Comparison of ENCODE assay signal across 18 mouse cellular contexts in the genomic region with DNA sequence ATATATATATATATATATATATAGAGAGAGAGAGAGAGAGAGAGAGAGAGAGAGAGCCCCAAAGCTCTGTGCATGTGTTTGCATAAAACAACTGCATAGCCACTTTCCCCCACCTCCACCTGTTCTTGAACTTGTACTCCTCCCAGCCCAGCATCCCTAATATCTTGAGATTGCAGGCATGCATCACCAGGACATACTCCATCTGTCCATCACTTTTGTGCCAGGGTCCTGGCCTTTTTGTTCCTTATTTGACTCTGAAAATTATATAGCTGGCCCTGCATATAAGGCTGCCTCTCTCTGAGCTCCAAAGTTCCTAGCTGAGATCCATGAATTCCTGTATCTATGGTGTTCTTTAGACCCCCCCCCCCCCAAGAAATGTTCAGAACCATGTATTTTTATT. TPM values are rescaled to one million over a fixed set of nuclear protein-coding genes. Genes with fewer than 3 reads are reported as not detected.
DNase-seq lines count a peak whose midpoint lies in the region; ATAC-seq lines count a peak whose summit lies in the region.
"Had no signal": no experiment of that assay in that cellular context is flagged by ENCODE, and none has a peak within 500 bp of the region (broad histone marks: within the 10 kb centered on the region; RNA-seq: fewer than 3 reads in every experiment).

No protein-coding gene starts in this region.

- H3K27ac ChIP-seq in liver, embryonic 15.5 days (replicated peaks), result peak overlapping the region; percentile 78; the same call in 1 of the 2 replicates
- H3K27ac ChIP-seq: embryonic facial prominence, embryonic 10.5 days; forebrain, embryonic 13.5 days; heart, adult 2 months; heart, embryonic 15.5 days; intestine, embryonic 15.5 days had no signal

- DNase-seq in cerebellum, adult 9-11 months, result peak; percentile 66
- DNase-seq in cerebellum, adult 8-10 months, result no peak
- peak; percentile 46 for DNase-seq in brain, adult 2 months (ENCODE audit: low read depth, low spot score)
- DNase-seq in cerebellum, postnatal 10 days, result peak; percentile 36 to 41
- DNase-seq: adrenal gland, adult 8-10 months; adrenal gland, postnatal 36 days; forebrain, postnatal 0 days; gastrocnemius, postnatal 14 days; heart, adult 2 months; heart, postnatal 14 days had no signal

- no peak for ATAC-seq in liver, embryonic 15.5 days (ENCODE audit: insufficient read depth)
- no peak for ATAC-seq in activated CD4-positive, CD25-positive, alpha-beta regulatory T cell, adult 4 months
- ATAC-seq: forebrain, embryonic 13.5 days; intestine, embryonic 15.5 days had no signal

- no peaks in the 10 kb centered on the region for H3K9me3 ChIP-seq in liver, embryonic 15.5 days (replicated peaks)
- H3K9me3 ChIP-seq: embryonic facial prominence, embryonic 10.5 days; forebrain, embryonic 13.5 days; heart, embryonic 15.5 days; intestine, embryonic 15.5 days had no signal

- no peak overlapping the region for H3K4me2 ChIP-seq in liver, embryonic 15.5 days
- H3K4me2 ChIP-seq: forebrain, embryonic 13.5 days; heart, embryonic 11.5 days; heart, embryonic 15.5 days; intestine, embryonic 15.5 days had no signal

- H3K9ac ChIP-seq in liver, embryonic 15.5 days, result no peak overlapping the region
- H3K9ac ChIP-seq: forebrain, embryonic 13.5 days; heart, embryonic 15.5 days; hindbrain, embryonic 14.5 days; intestine, embryonic 15.5 days had no signal

- no peak overlapping the region for H3K4me3 ChIP-seq in liver, embryonic 15.5 days (replicated peaks)
- H3K4me3 ChIP-seq: embryonic facial prominence, embryonic 10.5 days; forebrain, embryonic 13.5 days; heart, adult 2 months; heart, embryonic 15.5 days; intestine, embryonic 15.5 days had no signal

- H3K4me1 ChIP-seq in liver, embryonic 15.5 days (replicated peaks), result peaks cover 58% of the 10 kb centered on the region
- H3K4me1 ChIP-seq: embryonic facial prominence, embryonic 10.5 days; intestine, embryonic 15.5 days had no signal

- H3K27me3 ChIP-seq in liver, embryonic 15.5 days, result no peaks in the 10 kb centered on the region
- H3K27me3 ChIP-seq: forebrain, embryonic 13.5 days; heart, embryonic 15.5 days; intestine, embryonic 15.5 days had no signal

- peaks cover 12% of the 10 kb centered on the region for H3K36me3 ChIP-seq in liver, embryonic 15.5 days (replicated peaks)
- H3K36me3 ChIP-seq: intestine, embryonic 15.5 days had no signal

RNA-seq across cellular contexts. Expression of gene Crebrf, which starts 7.0 kb away (rescaled TPM):
- polyA plus RNA-seq in liver, embryonic 15.5 days (2015; fragmentation: Nextera tagmentation; extraction: Ambion mirVana), result 4.2 and 4.7 TPM in 2 replicates
- polyA plus RNA-seq in activated CD4-positive, CD25-positive, alpha-beta regulatory T cell, adult 4 months (2017; shearing (Covaris generic)), result 10 to 100 TPM; 31.2 to 37.5 TPM

RNA-seq across cellular contexts. Expression of gene Atp6v0e, which starts 45.5 kb away (rescaled TPM):
- 141 and 154 TPM in 2 replicates for polyA plus RNA-seq in liver, embryonic 15.5 days (2015; fragmentation: Nextera tagmentation; extraction: Ambion mirVana)
- 100 to 1,000 TPM; 391 to 437 TPM for polyA plus RNA-seq in activated CD4-positive, CD25-positive, alpha-beta regulatory T cell, adult 4 months (2017; shearing (Covaris generic))
